Mouse (Mus musculus): ENCODE results near the gene Bbs9. TPM values are rescaled to one million over a fixed set of nuclear protein-coding genes. Genes with fewer than 3 reads are reported as not detected.
"Not testable (repeated sequence)": the region's sequence is repeated elsewhere in the genome, so short reads cannot be mapped to it uniquely, and the experiment has no call there.

Bbs9 gene
- polyA plus RNA-seq, 1 experiment from 2014 or later, result 15.0 TPM

DNA sequence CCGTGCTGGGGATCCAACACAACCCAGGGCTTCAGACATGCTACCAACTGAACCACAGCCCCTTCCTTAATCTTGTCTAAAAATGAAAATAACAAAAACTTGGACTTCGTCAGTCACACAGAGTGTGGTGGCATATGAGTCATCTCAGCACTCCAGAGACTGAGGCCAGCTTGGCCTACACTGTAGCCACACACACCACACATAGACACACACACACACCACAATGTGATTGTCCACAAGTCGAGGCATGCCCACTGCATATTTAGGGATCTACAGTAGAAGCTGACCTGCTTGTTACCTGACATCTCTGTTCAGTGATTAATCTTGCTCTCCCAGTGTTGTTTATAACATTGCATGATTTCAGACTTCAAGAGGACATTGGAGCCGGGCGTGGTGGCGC is 26.3 kb upstream of the Bbs9 start:
- H3K27ac ChIP-seq, result no peak overlapping the region
- peaks cover 88% of the 10 kb centered on the region for H3K36me3 ChIP-seq
- no peak overlapping the region for H3K4me3 ChIP-seq
- no peaks in the 10 kb centered on the region for H3K9me3 ChIP-seq
- no peaks in the 10 kb centered on the region for H3K27me3 ChIP-seq (ENCODE audit: insufficient read depth, poor library complexity, severe bottlenecking)
- no peaks in the 10 kb centered on the region for H3K4me1 ChIP-seq (replicated peaks)
- 94% methylated on average over 6 of the region's 6 CpGs for WGBS
- no peak for DNase-seq (ENCODE audit: low spot score)

- no peak for DNase-seq (ENCODE audit: low spot score)
- Histone ChIP-seq H3K27ac (no peak overlapping the region), H3K36me3 (peaks cover 100% of the 10 kb centered on the region), H3K9me3 (no peaks in the 10 kb centered on the region), H3K27me3 (ENCODE audit: insufficient read depth, poor library complexity, severe bottlenecking) (no peaks in the 10 kb centered on the region), H3K4me1 (replicated peaks) (no peaks in the 10 kb centered on the region), H3K4me3 (no peak overlapping the region)
- 87% methylated on average over 10 of the region's 10 CpGs for WGBS
Observed at GRCm38 (mm10) chr9:22452697-22453096, 22.8 kb upstream of the Bbs9 start.

GRCm38 (mm10) chr9:22453501-22453924 is 22.0 kb upstream of the Bbs9 start:
- DNase-seq (ENCODE audit: low spot score), result no peak
- no peaks in the 10 kb centered on the region for H3K9me3 ChIP-seq
- H3K4me3 ChIP-seq, result no peak overlapping the region
- no peaks in the 10 kb centered on the region for H3K27me3 ChIP-seq (ENCODE audit: insufficient read depth, poor library complexity, severe bottlenecking)
- H3K36me3 ChIP-seq, result peaks cover 96% of the 10 kb centered on the region
- WGBS, result 98% methylated on average over 10 of the region's 10 CpGs
- no peaks in the 10 kb centered on the region for H3K4me1 ChIP-seq (replicated peaks)
- H3K27ac ChIP-seq, result no peak overlapping the region

DNA sequence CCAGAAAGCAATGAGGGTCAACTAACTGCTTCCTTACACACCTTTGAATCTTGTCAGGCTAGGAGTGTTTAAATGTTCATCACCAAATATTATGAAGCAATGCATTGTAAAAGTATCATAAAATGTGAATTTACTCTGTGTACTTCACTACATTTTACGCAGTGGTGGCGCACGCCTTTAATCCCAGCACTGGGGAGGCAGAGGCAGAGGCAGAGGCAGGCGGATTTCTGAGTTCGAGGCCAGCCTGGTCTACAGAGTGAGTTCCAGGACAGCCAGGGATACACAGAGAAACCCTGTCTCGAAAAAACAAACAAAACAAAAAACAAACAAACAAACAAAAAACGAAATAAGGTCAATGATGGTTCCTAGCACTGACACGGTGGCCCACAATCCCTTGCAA is 21.5 kb upstream of the Bbs9 start, which contains the start of gene Gm17545:
Gm17545 (plus strand) TSS at position 301 of the 400 bp plus-strand sequence.
- DNase-seq (ENCODE audit: low spot score); H3K4me1 ChIP-seq (replicated peaks); H3K4me3 ChIP-seq; H3K27me3 ChIP-seq (ENCODE audit: insufficient read depth, poor library complexity, severe bottlenecking); H3K9me3 ChIP-seq; H3K27ac ChIP-seq: not testable (repeated sequence)
- 91% methylated on average over 8 of the region's 8 CpGs for WGBS
- H3K36me3 ChIP-seq, result peaks cover 92% of the 10 kb centered on the region

GRCm38 (mm10) chr9:22455041-22455440 is 20.5 kb upstream of the Bbs9 start:
- no peaks in the 10 kb centered on the region for H3K9me3 ChIP-seq
- no peaks in the 10 kb centered on the region for H3K4me1 ChIP-seq (replicated peaks)
- no peak for DNase-seq (ENCODE audit: low spot score)
- H3K36me3 ChIP-seq, result peaks cover 81% of the 10 kb centered on the region
- H3K27me3 ChIP-seq (ENCODE audit: insufficient read depth, poor library complexity, severe bottlenecking), result no peaks in the 10 kb centered on the region
- no peak overlapping the region for H3K4me3 ChIP-seq
- no peak overlapping the region for H3K27ac ChIP-seq

DNA sequence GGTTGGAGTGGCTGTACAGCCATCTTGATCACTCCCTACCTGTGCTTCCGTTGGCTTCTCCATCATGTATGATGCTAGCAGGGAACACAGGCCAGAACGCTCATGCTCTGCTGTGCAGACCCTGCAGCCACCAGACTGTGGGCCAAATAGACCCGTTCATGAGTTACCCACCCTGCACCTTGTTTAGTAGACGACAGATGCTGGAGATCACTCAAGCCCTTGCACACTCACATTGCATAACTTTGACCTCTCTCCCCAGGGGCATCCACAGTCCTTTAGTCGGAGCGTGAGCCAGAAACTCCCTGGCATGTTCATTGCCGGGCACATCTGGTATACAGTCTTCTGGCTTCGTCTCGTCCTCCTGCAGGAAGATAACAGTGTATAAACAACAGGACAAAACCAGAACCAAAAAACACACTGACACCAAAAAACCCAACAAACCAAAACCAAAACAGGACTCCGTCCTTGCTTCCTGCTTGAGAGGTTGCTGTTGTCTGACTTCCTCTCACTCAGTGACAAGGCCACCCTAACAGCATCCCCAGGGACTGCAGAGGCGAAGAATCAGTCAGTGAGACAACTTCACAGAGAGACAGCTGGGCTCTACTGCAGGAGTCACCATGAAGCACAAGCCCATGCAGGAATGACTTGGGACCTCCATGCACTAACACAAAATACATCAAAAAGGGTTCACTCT is 18.2 kb upstream of the Bbs9 start:
- H3K4me3 ChIP-seq, result no peak overlapping the region
- WGBS, result 91% methylated on average over 11 of the region's 11 CpGs
- no peaks in the 10 kb centered on the region for H3K27me3 ChIP-seq (ENCODE audit: insufficient read depth, poor library complexity, severe bottlenecking)
- H3K36me3 ChIP-seq, result peaks cover 76% of the 10 kb centered on the region
- DNase-seq (ENCODE audit: low spot score), result no peak
- no peaks in the 10 kb centered on the region for H3K9me3 ChIP-seq
- no peaks in the 10 kb centered on the region for H3K4me1 ChIP-seq (replicated peaks)
- no peak overlapping the region for H3K27ac ChIP-seq

- no peak for DNase-seq (ENCODE audit: low spot score)
- H3K4me3 ChIP-seq, result no peak overlapping the region
- H3K36me3 ChIP-seq, result peaks cover 57% of the 10 kb centered on the region
- peaks cover under 1% of the 10 kb centered on the region for H3K4me1 ChIP-seq (replicated peaks)
- no peak overlapping the region for H3K27ac ChIP-seq
- H3K9me3 ChIP-seq, result no peaks in the 10 kb centered on the region
- no peaks in the 10 kb centered on the region for H3K27me3 ChIP-seq (ENCODE audit: insufficient read depth, poor library complexity, severe bottlenecking)
- 94% methylated on average over 3 of the region's 3 CpGs for WGBS
Observed at GRCm38 (mm10) chr9:22461946-22462345, 13.6 kb upstream of the Bbs9 start.

GRCm38 (mm10) chr9:22466212-22466611 is 9.3 kb upstream of the Bbs9 start:
- Histone ChIP-seq H3K27me3 (ENCODE audit: insufficient read depth, poor library complexity, severe bottlenecking) (no peaks in the 10 kb centered on the region), H3K4me3 (no peak overlapping the region), H3K36me3 (peaks cover 38% of the 10 kb centered on the region), H3K9me3 (no peaks in the 10 kb centered on the region), H3K4me1 (replicated peaks) (peaks cover 10% of the 10 kb centered on the region), H3K27ac (no peak overlapping the region)
- no peak for DNase-seq (ENCODE audit: low spot score)
- 96% methylated on average over 5 of the region's 5 CpGs for WGBS

GRCm38 (mm10) chr9:22467371-22468169 is 7.9 kb upstream of the Bbs9 start:
- H3K4me1 ChIP-seq (replicated peaks), result peaks cover 10% of the 10 kb centered on the region
- no peaks in the 10 kb centered on the region for H3K9me3 ChIP-seq
- H3K27ac ChIP-seq, result peak overlapping the region; percentile 95
- peaks cover 24% of the 10 kb centered on the region for H3K36me3 ChIP-seq
- DNase-seq (ENCODE audit: low spot score), result peak; percentile 66
- 1% methylated on average over 73 of the region's 73 CpGs for WGBS
- H3K27me3 ChIP-seq (ENCODE audit: insufficient read depth, poor library complexity, severe bottlenecking), result no peaks in the 10 kb centered on the region
- peak overlapping the region; percentile 88 for H3K4me3 ChIP-seq

- WGBS, result 5% methylated on average over 43 of the region's 43 CpGs
Observed at GRCm38 (mm10) chr9:22468170-22468898, 7.2 kb upstream of the Bbs9 start.

GRCm38 (mm10) chr9:22468899-22469259 is 6.6 kb upstream of the Bbs9 start:
- no peaks in the 10 kb centered on the region for H3K27me3 ChIP-seq (ENCODE audit: insufficient read depth, poor library complexity, severe bottlenecking)
- 77% methylated on average over 8 of the region's 8 CpGs for WGBS
- no peak for DNase-seq (ENCODE audit: low spot score)
- no peak overlapping the region for H3K27ac ChIP-seq
- peaks cover 10% of the 10 kb centered on the region for H3K4me1 ChIP-seq (replicated peaks)
- peaks cover 22% of the 10 kb centered on the region for H3K36me3 ChIP-seq
- H3K4me3 ChIP-seq, result no peak overlapping the region
- no peaks in the 10 kb centered on the region for H3K9me3 ChIP-seq

More at GRCm38 (mm10) chr9:22468170-22468898, 7.2 kb upstream of the Bbs9 start:
- peak overlapping the region; percentile 88 for H3K4me3 ChIP-seq
- H3K9me3 ChIP-seq, result no peaks in the 10 kb centered on the region
- H3K4me1 ChIP-seq (replicated peaks), result peaks cover 10% of the 10 kb centered on the region
- peaks cover 23% of the 10 kb centered on the region for H3K36me3 ChIP-seq
- H3K27me3 ChIP-seq (ENCODE audit: insufficient read depth, poor library complexity, severe bottlenecking), result no peaks in the 10 kb centered on the region
- peak; percentile 88 for DNase-seq (ENCODE audit: low spot score)
- peak overlapping the region; percentile 95 for H3K27ac ChIP-seq

- H3K36me3 ChIP-seq, result peaks cover 15% of the 10 kb centered on the region
- peak within 1 kb of the TSS; percentile 95 for H3K27ac ChIP-seq
- no peaks in the 10 kb centered on the region for H3K9me3 ChIP-seq
- WGBS, result 91% methylated on average over 3 of the region's 3 CpGs
- H3K4me3 ChIP-seq, result peak within 1 kb of the TSS; percentile 88
- DNase-seq (ENCODE audit: low spot score), result no peak
- peaks cover 10% of the 10 kb centered on the region for H3K4me1 ChIP-seq (replicated peaks)
- no peaks in the 10 kb centered on the region for H3K27me3 ChIP-seq (ENCODE audit: insufficient read depth, poor library complexity, severe bottlenecking)
Observed at GRCm38 (mm10) chr9:22469643-22470042, 5.9 kb upstream of the Bbs9 start, which contains the start of gene Rp9. TSS of gene Rp9 (minus strand) at chr9:22469743.

GRCm38 (mm10) chr9:22476265-22476664 is 750 bp downstream of the Bbs9 start:
- Histone ChIP-seq H3K27ac (peak overlapping the region; percentile 82), H3K4me3 (peak overlapping the region; percentile 71), H3K9me3 (no peaks in the 10 kb centered on the region), H3K27me3 (ENCODE audit: insufficient read depth, poor library complexity, severe bottlenecking) (no peaks in the 10 kb centered on the region), H3K4me1 (replicated peaks) (peaks cover 8% of the 10 kb centered on the region), H3K36me3 (no peaks in the 10 kb centered on the region)
- 8% methylated on average over 10 of the region's 10 CpGs for WGBS
- peak; percentile 7 for DNase-seq (ENCODE audit: low spot score)
